Mouse (Mus musculus) MEL (cell line): ENCODE results near the gene Fxyd2.
A peak's percentile ranks its signal among the peaks of the same experiment; 100 is the strongest.

Experiments
- GABPA ChIP-seq: IDR thresholded peaks from 2 replicates; pipeline ENCODE4 v1.6.1; 2012; ENCODE audit warnings: low read depth, mild to moderate bottlenecking, inconsistent platforms, low read length, improper control_type of control experiment, moderate library complexity
- POLR2A ChIP-seq, 2 experiments: IDR thresholded peaks; 2 replicates each; pipeline ENCODE4 v1.6.1; 2011 to 2012; ENCODE audit warnings: low read length in 2 of 2, mild to moderate bottlenecking in 2 of 2, control low read depth in 1 of 2, improper control_type of control experiment in 1 of 2, low read depth in 1 of 2, moderate library complexity in 1 of 2; ENCODE audit not compliant: control insufficient read depth in 1 of 2, insufficient read depth in 1 of 2, poor library complexity in 1 of 2

GRCm38 (mm10) chr9:45370117-45370561 is 29.3 kb upstream of the Fxyd2 start, which contains the start of gene Fxyd6:
- TF ChIP-seq POLR2A (IDR thresholded peaks at IDR 0.05; ENCODE audit: control insufficient read depth in 1 of 2, insufficient read depth in 1 of 2, low read depth in 1 of 2, low read length in 2 of 2, poor library complexity in 1 of 2) (0 out of 4 replicates have a peak, but pooled peaks of 1 of the 2 experiments have one; percentile 18), GABPA (no peak)
